Mouse (Mus musculus) neural tube, embryonic 12.5 days (tissue): ENCODE measurements at regions not wholly inside any gene's neighbourhood (a gene's known extent, or its start where the extent isn't known, plus 50 kb on each side); places are given as distances from the start of the nearest gene placed in this dataset.
"Not testable (repeated sequence)": the region's sequence is repeated elsewhere in the genome, so short reads cannot be mapped to it uniquely, and the experiment has no call there.

Source experiments
- ATAC-seq: fragments of 200-750 bp; cut with Nextera tagmentation; 2 replicates; pipeline ENCODE4 v1.8.0; 2017; ENCODE audit warnings: low read depth, mild to moderate bottlenecking, moderate TSS enrichment, moderate library complexity; ENCODE audit not compliant: low FRiP score
- H3K27ac ChIP-seq: fragments of 300-500 bp; sonication (generic); 2 replicates; pipeline ENCODE4 v1.5.1; 2016
- H3K27me3 ChIP-seq: fragments of 300-500 bp; sonication (generic); replicated peaks from 2 replicates; pipeline ENCODE4 v1.6.1; 2016; ENCODE audit warnings: mild to moderate bottlenecking
- H3K36me3 ChIP-seq: fragments of 300-500 bp; sonication (generic); 2 replicates; pipeline ENCODE4 v1.6.1; 2016; ENCODE audit warnings: mild to moderate bottlenecking
- H3K4me1 ChIP-seq: fragments of 300-500 bp; sonication (generic); 2 replicates; pipeline ENCODE4 v1.6.1; 2016
- H3K4me2 ChIP-seq: fragments of 300-500 bp; sonication (generic); replicated peaks from 2 replicates; pipeline ENCODE4 v1.6.1; 2016; ENCODE audit warnings: mild to moderate bottlenecking
- H3K4me3 ChIP-seq: fragments of 300-500 bp; sonication (generic); 2 replicates; pipeline ENCODE4 v1.5.1; 2016
- H3K9ac ChIP-seq: fragments of 300-500 bp; sonication (generic); 2 replicates; pipeline ENCODE4 v1.6.1; 2016; ENCODE audit warnings: mild to moderate bottlenecking
- H3K9me3 ChIP-seq: fragments of 300-500 bp; sonication (generic); 2 replicates; pipeline ENCODE4 v1.6.1; 2016; ENCODE audit warnings: mild to moderate bottlenecking
- WGBS: fragments of 180-500 bp; shearing (Covaris S2); methylation state at CpG from one replicate; pipeline ENCODE4 v1.1.7; 2016; 5-methylcytosine and 5-hydroxymethylcytosine counted together

GRCm38 (mm10) chr8:8847579-8847978 is 157.3 kb upstream of the Arglu1 start:
- no peak for ATAC-seq
- H3K4me3 ChIP-seq: no peak overlapping the region
- H3K36me3 ChIP-seq: no peaks in the 10 kb centered on the region
- H3K9me3 ChIP-seq: no peaks in the 10 kb centered on the region
- no peaks in the 10 kb centered on the region for H3K27me3 ChIP-seq
- H3K9ac ChIP-seq: no peak overlapping the region
- H3K4me2 ChIP-seq: no peak overlapping the region
- H3K27ac ChIP-seq: no peak overlapping the region
- peaks cover 11% of the 10 kb centered on the region; the same call in 1 of the 2 replicates for H3K4me1 ChIP-seq
- 85% methylated on average over 10 of the region's 10 CpGs for WGBS

- no peaks in the 10 kb centered on the region for H3K9me3 ChIP-seq
- H3K4me2 ChIP-seq: no peak overlapping the region
- no peaks in the 10 kb centered on the region for H3K4me1 ChIP-seq
- 68% methylated on average over 2 of the region's 2 CpGs for WGBS
- H3K36me3 ChIP-seq: no peaks in the 10 kb centered on the region
- no peak overlapping the region for H3K4me3 ChIP-seq
- H3K27me3 ChIP-seq: no peaks in the 10 kb centered on the region
- ATAC-seq: no peak
- H3K9ac ChIP-seq: no peak overlapping the region
- H3K27ac ChIP-seq: no peak overlapping the region
These were observed 152.0 kb upstream of the Arglu1 start for GRCm38 (mm10) chr8:8842326-8842725.

GRCm38 (mm10) chr8:8836166-8836565 is 145.8 kb upstream of the Arglu1 start:
- H3K9me3 ChIP-seq, H3K9ac ChIP-seq, H3K4me1 ChIP-seq, H3K4me2 ChIP-seq, ATAC-seq, H3K27me3 ChIP-seq, H3K36me3 ChIP-seq, H3K4me3 ChIP-seq, H3K27ac ChIP-seq: not testable (repeated sequence)
- WGBS: 68% methylated on average over 11 of the region's 11 CpGs

GRCm38 (mm10) chr8:8831306-8831705 is 141.0 kb upstream of the Arglu1 start:
- Histone ChIP-seq H3K36me3 (no peaks in the 10 kb centered on the region), H3K4me3 (no peak overlapping the region), H3K4me1 (no peaks in the 10 kb centered on the region), H3K27me3 (no peaks in the 10 kb centered on the region; the same call in 1 of the 2 replicates), H3K4me2 (no peak overlapping the region), H3K9ac (no peak overlapping the region), H3K27ac (no peak overlapping the region), H3K9me3 (no peaks in the 10 kb centered on the region)
- ATAC-seq: no peak
- WGBS: 74% methylated on average over 6 of the region's 6 CpGs

- ATAC-seq: no peak
- Histone ChIP-seq H3K9ac (no peak overlapping the region), H3K36me3 (no peaks in the 10 kb centered on the region), H3K27me3 (no peaks in the 10 kb centered on the region; the same call in 1 of the 2 replicates), H3K27ac (no peak overlapping the region), H3K9me3 (no peaks in the 10 kb centered on the region), H3K4me1 (no peaks in the 10 kb centered on the region), H3K4me3 (no peak overlapping the region), H3K4me2 (no peak overlapping the region)
- WGBS: 53% methylated on average over 14 of the region's 14 CpGs
These were observed 138.9 kb upstream of the Arglu1 start for GRCm38 (mm10) chr8:8829230-8829629.

GRCm38 (mm10) chr8:8827555-8827954 is 137.2 kb upstream of the Arglu1 start:
- H3K9ac ChIP-seq: no peak overlapping the region
- H3K36me3 ChIP-seq: no peaks in the 10 kb centered on the region
- H3K27ac ChIP-seq: no peak overlapping the region
- WGBS: 85% methylated on average over 7 of the region's 7 CpGs
- no peak for ATAC-seq
- H3K9me3 ChIP-seq: no peaks in the 10 kb centered on the region
- no peak overlapping the region for H3K4me2 ChIP-seq
- H3K4me3 ChIP-seq: no peak overlapping the region
- no peaks in the 10 kb centered on the region for H3K4me1 ChIP-seq
- H3K27me3 ChIP-seq: no peaks in the 10 kb centered on the region

GRCm38 (mm10) chr8:8826801-8827200 is 136.5 kb upstream of the Arglu1 start:
- Histone ChIP-seq H3K4me2 (no peak overlapping the region), H3K36me3 (no peaks in the 10 kb centered on the region), H3K27me3 (no peaks in the 10 kb centered on the region), H3K27ac (no peak overlapping the region), H3K4me3 (no peak overlapping the region), H3K9me3 (no peaks in the 10 kb centered on the region), H3K4me1 (no peaks in the 10 kb centered on the region), H3K9ac (no peak overlapping the region)
- no peak for ATAC-seq
- 85% methylated on average over 9 of the region's 9 CpGs for WGBS

GRCm38 (mm10) chr8:8824886-8825285 is 134.6 kb upstream of the Arglu1 start:
- Histone ChIP-seq H3K9ac (no peak overlapping the region), H3K27me3 (no peaks in the 10 kb centered on the region), H3K36me3 (no peaks in the 10 kb centered on the region), H3K4me2 (no peak overlapping the region), H3K4me3 (no peak overlapping the region), H3K27ac (no peak overlapping the region), H3K9me3 (no peaks in the 10 kb centered on the region), H3K4me1 (0 out of 2 replicates have a peak, but pooled peaks cover 6% of the 10 kb centered on the region)
- 83% methylated on average over 5 of the region's 5 CpGs for WGBS
- no peak for ATAC-seq

- H3K4me3 ChIP-seq: no peak overlapping the region
- no peaks in the 10 kb centered on the region for H3K27me3 ChIP-seq
- no peak overlapping the region for H3K4me2 ChIP-seq
- H3K36me3 ChIP-seq: no peaks in the 10 kb centered on the region
- H3K9me3 ChIP-seq: no peaks in the 10 kb centered on the region
- H3K4me1 ChIP-seq: 0 out of 2 replicates have a peak, but pooled peaks cover 6% of the 10 kb centered on the region
- 74% methylated on average over 6 of the region's 6 CpGs for WGBS
- no peak overlapping the region for H3K9ac ChIP-seq
- no peak for ATAC-seq
- H3K27ac ChIP-seq: no peak overlapping the region
These were observed 130.8 kb upstream of the Arglu1 start for GRCm38 (mm10) chr8:8821119-8821518.

- no peak for ATAC-seq
- Histone ChIP-seq H3K9ac (no peak overlapping the region), H3K4me1 (0 out of 2 replicates have a peak, but pooled peaks cover 6% of the 10 kb centered on the region), H3K27ac (no peak overlapping the region), H3K4me2 (no peak overlapping the region), H3K9me3 (no peaks in the 10 kb centered on the region), H3K36me3 (no peaks in the 10 kb centered on the region), H3K27me3 (no peaks in the 10 kb centered on the region), H3K4me3 (no peak overlapping the region)
- WGBS: 72% methylated on average over 6 of the region's 6 CpGs
These were observed 130.3 kb upstream of the Arglu1 start for GRCm38 (mm10) chr8:8820614-8821013.

- Histone ChIP-seq H3K36me3 (no peaks in the 10 kb centered on the region), H3K9me3 (no peaks in the 10 kb centered on the region), H3K9ac (no peak overlapping the region), H3K27ac (no peak overlapping the region), H3K4me2 (no peak overlapping the region), H3K4me1 (0 out of 2 replicates have a peak, but pooled peaks cover 6% of the 10 kb centered on the region), H3K27me3 (no peaks in the 10 kb centered on the region), H3K4me3 (no peak overlapping the region)
- WGBS: 86% methylated on average over 9 of the region's 9 CpGs
- ATAC-seq: no peak
These were observed 129.1 kb upstream of the Arglu1 start for GRCm38 (mm10) chr8:8819233-8819931.

- no peak overlapping the region for H3K4me3 ChIP-seq
- H3K9me3 ChIP-seq: no peaks in the 10 kb centered on the region
- no peaks in the 10 kb centered on the region for H3K36me3 ChIP-seq
- ATAC-seq: no peak
- H3K27ac ChIP-seq: no peak overlapping the region
- no peak overlapping the region for H3K4me2 ChIP-seq
- no peaks in the 10 kb centered on the region; the same call in 1 of the 2 replicates for H3K4me1 ChIP-seq
- WGBS: 83% methylated on average over 5 of the region's 5 CpGs
- H3K27me3 ChIP-seq: no peaks in the 10 kb centered on the region
- H3K9ac ChIP-seq: no peak overlapping the region
These were observed 122.5 kb upstream of the Arglu1 start for GRCm38 (mm10) chr8:8812807-8813167.
